Mouse (Mus musculus) intestine, postnatal 0 days (tissue): ENCODE data around the gene Paqr6. TPM values are rescaled to one million over a fixed set of nuclear protein-coding genes. Genes with fewer than 3 reads are reported as not detected.
A peak's percentile ranks its signal among the peaks of the same experiment; 100 is the strongest.

ENCODE experiments used
- ATAC-seq: fragments of 200-750 bp; cut with Nextera tagmentation; 2 replicates; pipeline ENCODE4 v1.8.0; 2017; ENCODE audit warnings: mild to moderate bottlenecking, moderate TSS enrichment, moderate library complexity
- H3K27ac ChIP-seq: fragments of 300-500 bp; sonication (generic); 2 replicates; pipeline ENCODE4 v1.5.1; 2014; ENCODE audit warnings: mild to moderate bottlenecking, low read depth, low read length, moderate library complexity
- H3K27me3 ChIP-seq: fragments of 300-500 bp; sonication (generic); replicated peaks from 2 replicates; pipeline ENCODE4 v1.6.1; 2014; ENCODE audit warnings: low read length, mixed read lengths; ENCODE audit not compliant: control insufficient read depth, insufficient read depth
- H3K36me3 ChIP-seq: fragments of 300-500 bp; sonication (generic); 2 replicates; pipeline ENCODE4 v1.6.1; 2014; ENCODE audit warnings: mild to moderate bottlenecking, moderate library complexity; ENCODE audit not compliant: control insufficient read depth, insufficient read depth
- H3K4me1 ChIP-seq: fragments of 300-500 bp; sonication (generic); replicated peaks from 2 replicates; pipeline ENCODE4 v1.6.1; 2014; ENCODE audit warnings: antibody characterized with exemption, low read length, mixed read lengths; ENCODE audit not compliant: control insufficient read depth, insufficient read depth
- H3K4me2 ChIP-seq: fragments of 300-500 bp; sonication (generic); replicated peaks from 2 replicates; pipeline ENCODE4 v1.6.1; 2014; ENCODE audit warnings: low read depth, mild to moderate bottlenecking, moderate library complexity
- H3K4me3 ChIP-seq: fragments of 300-500 bp; sonication (generic); 2 replicates; pipeline ENCODE4 v1.5.1; 2014; ENCODE audit warnings: low read depth, low read length
- H3K9ac ChIP-seq: fragments of 300-500 bp; sonication (generic); 2 replicates; pipeline ENCODE4 v1.6.1; 2014; ENCODE audit warnings: mild to moderate bottlenecking, low read depth, low read length
- H3K9me3 ChIP-seq: fragments of 300-500 bp; sonication (generic); 2 replicates; pipeline ENCODE4 v1.6.1; 2016; ENCODE audit warnings: mixed run types; ENCODE audit not compliant: control insufficient read depth
- CTCF ChIP-seq: sonication (generic); IDR thresholded peaks from 2 replicates; pipeline ENCODE4 v1.5.1; 2016; ENCODE audit warnings: low read depth, mild to moderate bottlenecking, control low read depth, antibody characterized with exemption, moderate library complexity
- WGBS: fragments of 180-500 bp; shearing (Covaris S2); extraction: QIAGEN DNeasy Blood & Tissue Kit; methylation state at CpG from one replicate; pipeline ENCODE4 v1.1.7; 2014; 5-methylcytosine and 5-hydroxymethylcytosine counted together
- polyA plus RNA-seq: library from polyadenylated mRNA; unstranded; fragments of >200 nt; fragmentation: Nextera tagmentation; extraction: Ambion mirVana; gene quantifications from 2 replicates; pipeline ENCODE4 v1.2.1, GENCODE M21; 2015

The Paqr6 gene
- polyA plus RNA-seq, 1 experiment from 2014 or later, result 2.3 TPM

GRCm38 (mm10) chr3:88410645-88411031 lies 46.3 kb downstream of the Paqr6 start:
- peak overlapping the region; percentile 79 for H3K27ac ChIP-seq
- H3K4me3 ChIP-seq, result peak overlapping the region; percentile 47
- peak; percentile 20; the same call in 1 of the 2 replicates for ATAC-seq
- no peaks in the 10 kb centered on the region for H3K9me3 ChIP-seq
- no peak overlapping the region for H3K9ac ChIP-seq
- no peaks in the 10 kb centered on the region for H3K27me3 ChIP-seq
- WGBS, result 17% methylated on average over 7 of the region's 7 CpGs
- H3K4me2 ChIP-seq, result peak overlapping the region; percentile 73
- TF ChIP-seq CTCF, result no peak
- peaks cover 3% of the 10 kb centered on the region; the same call in 1 of the 2 replicates for H3K4me1 ChIP-seq
- peaks cover 33% of the 10 kb centered on the region for H3K36me3 ChIP-seq

DNA sequence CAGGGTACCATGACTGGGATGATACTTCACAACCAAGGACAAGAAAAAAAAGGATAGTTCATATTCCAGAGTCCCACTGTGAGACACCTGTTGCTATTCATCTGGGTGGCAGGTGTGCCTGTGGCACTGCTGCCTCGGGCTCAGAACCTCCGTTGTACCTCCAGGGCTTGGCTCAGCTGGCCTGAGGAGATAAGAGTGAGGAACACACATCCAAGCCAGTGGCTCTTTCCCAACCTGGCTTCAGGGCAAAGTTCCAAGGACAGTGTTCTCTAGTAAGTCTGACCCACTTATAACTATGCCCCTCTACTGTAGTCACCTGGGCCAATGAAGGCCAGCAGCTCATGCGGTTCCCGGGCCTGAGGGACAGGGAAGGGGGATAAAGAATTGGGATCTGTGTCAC lies 47.3 kb downstream of the Paqr6 start:
- no peaks in the 10 kb centered on the region for H3K9me3 ChIP-seq
- 52% methylated on average over 4 of the region's 4 CpGs for WGBS
- no peak overlapping the region for H3K4me3 ChIP-seq
- H3K36me3 ChIP-seq, result peaks cover 44% of the 10 kb centered on the region
- H3K27me3 ChIP-seq, result no peaks in the 10 kb centered on the region
- H3K4me1 ChIP-seq, result peaks cover 3% of the 10 kb centered on the region; the same call in 1 of the 2 replicates
- H3K4me2 ChIP-seq, result no peak overlapping the region
- H3K27ac ChIP-seq, result peak overlapping the region; percentile 68; the same call in 1 of the 2 replicates
- no peak for ATAC-seq
- no peak for TF ChIP-seq CTCF
- no peak overlapping the region for H3K9ac ChIP-seq

DNA sequence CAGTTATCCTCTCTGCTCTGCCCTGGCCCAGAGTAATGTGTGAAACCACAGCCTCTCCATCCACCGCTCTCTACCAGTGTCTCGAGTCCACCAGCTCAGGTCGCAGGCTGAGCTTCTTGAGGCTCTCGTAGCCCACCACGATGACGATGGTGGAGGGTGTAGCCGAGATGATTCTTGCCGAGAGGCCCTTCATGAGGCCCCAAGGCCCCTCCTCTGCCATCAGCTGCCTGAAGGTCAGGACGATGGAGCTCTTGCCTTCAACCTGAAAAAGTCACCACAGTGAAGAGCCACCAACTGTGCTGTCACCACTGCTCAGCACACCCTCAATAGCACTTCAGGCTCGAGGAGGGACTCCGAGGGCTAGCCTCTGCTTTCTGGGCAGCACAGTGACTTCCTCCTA lies 48.3 kb downstream of the Paqr6 start:
- no peak overlapping the region for H3K4me3 ChIP-seq
- peak overlapping the region; percentile 68; the same call in 1 of the 2 replicates for H3K27ac ChIP-seq
- no peak for ATAC-seq
- no peak overlapping the region for H3K4me2 ChIP-seq
- H3K4me1 ChIP-seq, result peaks cover 3% of the 10 kb centered on the region; the same call in 1 of the 2 replicates
- TF ChIP-seq CTCF, result no peak
- H3K9me3 ChIP-seq, result no peaks in the 10 kb centered on the region
- peaks cover 46% of the 10 kb centered on the region for H3K36me3 ChIP-seq
- 83% methylated on average over 11 of the region's 11 CpGs for WGBS
- no peak overlapping the region for H3K9ac ChIP-seq
- no peaks in the 10 kb centered on the region for H3K27me3 ChIP-seq

DNA sequence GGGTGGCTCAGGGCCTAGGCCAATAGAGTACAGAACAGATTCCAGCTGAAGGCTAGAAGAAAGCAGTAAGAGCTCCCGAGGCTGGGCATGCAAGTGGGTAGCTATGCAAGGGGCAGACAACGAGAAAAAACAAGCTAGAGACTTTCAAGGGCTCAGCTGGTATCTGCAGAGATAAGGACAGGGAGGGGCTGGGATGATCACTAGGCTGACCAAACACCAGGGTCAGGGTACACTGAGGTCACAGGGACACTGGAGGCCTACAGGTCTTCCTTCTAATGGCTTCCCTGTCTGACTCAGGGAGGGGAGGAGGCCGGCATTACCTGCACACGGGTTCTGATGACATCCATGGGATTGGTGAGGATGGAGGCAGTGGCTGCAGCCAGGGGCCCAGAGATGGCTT lies 51.3 kb downstream of the Paqr6 start:
- no peak overlapping the region for H3K4me3 ChIP-seq
- H3K4me1 ChIP-seq, result peaks cover 3% of the 10 kb centered on the region; the same call in 1 of the 2 replicates
- H3K4me2 ChIP-seq, result peak overlapping the region; percentile 17; the same call in 1 of the 2 replicates

GRCm38 (mm10) chr3:88418016-88418415 lies 53.6 kb downstream of the Paqr6 start:
- no peak overlapping the region for H3K4me2 ChIP-seq
- WGBS, result 75% methylated on average over 6 of the region's 6 CpGs
- H3K27me3 ChIP-seq, result no peaks in the 10 kb centered on the region
- no peak for ATAC-seq
- no peak overlapping the region for H3K27ac ChIP-seq
- H3K9ac ChIP-seq, result no peak overlapping the region; the same call in 1 of the 2 replicates
- no peaks in the 10 kb centered on the region for H3K9me3 ChIP-seq
- H3K4me3 ChIP-seq, result no peak overlapping the region
- H3K4me1 ChIP-seq, result peaks cover 8% of the 10 kb centered on the region; the same call in 1 of the 2 replicates
- peaks cover 66% of the 10 kb centered on the region for H3K36me3 ChIP-seq
- TF ChIP-seq CTCF, result no peak

More for the DNA sequence above, 51.3 kb downstream of the Paqr6 start:
- ATAC-seq, result peak; percentile 77
- Histone ChIP-seq H3K9me3 (no peaks in the 10 kb centered on the region), H3K9ac (no peak overlapping the region), H3K27ac (peak overlapping the region; percentile 68), H3K27me3 (no peaks in the 10 kb centered on the region), H3K36me3 (peaks cover 70% of the 10 kb centered on the region)
- WGBS, result 37% methylated on average over 4 of the region's 4 CpGs
- no peak for TF ChIP-seq CTCF

Other genes with a start within 250 kb of the Paqr6 start
- 15.8 and 16.2 TPM in 2 replicates for gene Mef2d, start 222.2 kb upstream of the Paqr6 start, polyA plus RNA-seq
- gene Rhbg, start 109.9 kb upstream of the Paqr6 start, polyA plus RNA-seq, result 0.60 and 0.65 TPM in 2 replicates
- 0.13 and 0.18 TPM in 2 replicates for gene Gm38392, start 77.4 kb upstream of the Paqr6 start, polyA plus RNA-seq
- gene Tsacc, start 67.6 kb upstream of the Paqr6 start, polyA plus RNA-seq, result 6.1 and 7.2 TPM in 2 replicates
- 170 and 175 TPM in 2 replicates for gene Cct3, start 67.5 kb upstream of the Paqr6 start, polyA plus RNA-seq
- gene Glmp, start 39.6 kb upstream of the Paqr6 start, polyA plus RNA-seq, result 589 and 649 TPM in 2 replicates
- 13.5 and 14.0 TPM in 2 replicates for gene Tmem79, start 28.4 kb upstream of the Paqr6 start, polyA plus RNA-seq
- 12.6 and 13.7 TPM in 2 replicates for gene Smg5, start 28.3 kb upstream of the Paqr6 start, polyA plus RNA-seq
- 72.5 and 81.0 TPM in 2 replicates for gene Bglap3, start 8.2 kb downstream of the Paqr6 start, polyA plus RNA-seq
- gene Bglap2, start 14.1 kb downstream of the Paqr6 start, polyA plus RNA-seq, result not detected in 2 replicates
- not detected in 2 replicates for gene Bglap, start 19.9 kb downstream of the Paqr6 start, polyA plus RNA-seq
- gene Pmf1, start 45.7 kb downstream of the Paqr6 start, polyA plus RNA-seq, result 61.2 and 62.5 TPM in 2 replicates
- 30.4 and 31.7 TPM in 2 replicates for gene Slc25a44, start 60.6 kb downstream of the Paqr6 start, polyA plus RNA-seq
- gene Sema4a, start 96.6 kb downstream of the Paqr6 start, polyA plus RNA-seq, result 93.1 and 101 TPM in 2 replicates
- gene Lmna, start 145.4 kb downstream of the Paqr6 start, polyA plus RNA-seq, result 92.5 and 96.5 TPM in 2 replicates
- gene Mex3a, start 167.8 kb downstream of the Paqr6 start, polyA plus RNA-seq, result 2.8 TPM in 2 replicates
- 79.5 and 89.2 TPM in 2 replicates for gene Rab25, start 183.7 kb downstream of the Paqr6 start, polyA plus RNA-seq
- 171 and 183 TPM in 2 replicates for gene Lamtor2, start 188.5 kb downstream of the Paqr6 start, polyA plus RNA-seq
- 17.3 and 19.2 TPM in 2 replicates for gene Ubqln4, start 189.2 kb downstream of the Paqr6 start, polyA plus RNA-seq
- 249 and 268 TPM in 2 replicates for gene Ssr2, start 211.3 kb downstream of the Paqr6 start, polyA plus RNA-seq
- gene Arhgef2, start 241.4 kb downstream of the Paqr6 start, polyA plus RNA-seq, result 21.6 and 22.1 TPM in 2 replicates